Mouse (Mus musculus) forebrain, embryonic 16.5 days (tissue): ENCODE results near the gene Carmil1. TPM values are rescaled to one million over a fixed set of nuclear protein-coding genes. Genes with fewer than 3 reads are reported as not detected.
A peak's percentile ranks its signal among the peaks of the same experiment; 100 is the strongest.

Experiments used
- ATAC-seq: fragments of 200-750 bp; cut with Nextera tagmentation; 2 replicates; pipeline ENCODE4 v1.8.0; 2017; ENCODE audit warnings: mild to moderate bottlenecking, moderate library complexity
- H3K27ac ChIP-seq: fragments of 300-500 bp; sonication (generic); 2 replicates; pipeline ENCODE4 v1.5.1; 2014; ENCODE audit warnings: low read length, control low read depth
- H3K27me3 ChIP-seq: fragments of 300-500 bp; sonication (generic); replicated peaks from 2 replicates; pipeline ENCODE4 v1.6.1; 2014; ENCODE audit warnings: low read length; ENCODE audit not compliant: control insufficient read depth, insufficient read depth
- H3K36me3 ChIP-seq: fragments of 300-500 bp; sonication (generic); 2 replicates; pipeline ENCODE4 v1.6.1; 2014; ENCODE audit not compliant: control insufficient read depth, insufficient read depth
- H3K4me1 ChIP-seq: fragments of 300-500 bp; sonication (generic); replicated peaks from 2 replicates; pipeline ENCODE4 v1.6.1; 2014; ENCODE audit warnings: low read length; ENCODE audit not compliant: control insufficient read depth, insufficient read depth
- H3K4me2 ChIP-seq: fragments of 300-500 bp; sonication (generic); 2 replicates; pipeline ENCODE4 v1.6.1; 2014; ENCODE audit warnings: mild to moderate bottlenecking, low read length, control low read depth
- H3K4me3 ChIP-seq: fragments of 300-500 bp; sonication (generic); replicated peaks from 2 replicates; pipeline ENCODE4 v1.5.1; 2014; ENCODE audit warnings: mild to moderate bottlenecking, low read length, control low read depth
- H3K9ac ChIP-seq: fragments of 300-500 bp; sonication (generic); replicated peaks from 2 replicates; pipeline ENCODE4 v1.6.1; 2014; ENCODE audit warnings: low read depth, low read length, control low read depth
- H3K9me3 ChIP-seq: fragments of 300-500 bp; sonication (generic); 2 replicates; pipeline ENCODE4 v1.6.1; 2016; ENCODE audit warnings: low read length; ENCODE audit not compliant: control insufficient read depth
- WGBS: fragments of 180-500 bp; shearing (Covaris S2); extraction: QIAGEN DNeasy Blood & Tissue Kit; methylation state at CpG from one replicate; pipeline ENCODE4 v1.1.7; 2014; 5-methylcytosine and 5-hydroxymethylcytosine counted together
- polyA plus RNA-seq: library from polyadenylated mRNA; unstranded; fragments of >200 nt; fragmentation: Nextera tagmentation; extraction: Ambion mirVana; gene quantifications from 2 replicates; pipeline ENCODE4 v1.2.1, GENCODE M21; 2015

Gene Carmil1
- polyA plus RNA-seq, 1 experiment from 2014 or later = 53.8 TPM

- Histone ChIP-seq H3K9me3 (no peaks in the 10 kb centered on the region), H3K9ac (no peak overlapping the region), H3K27me3 (no peaks in the 10 kb centered on the region), H3K4me2 (no peak overlapping the region), H3K27ac (no peak overlapping the region), H3K4me1 (no peaks in the 10 kb centered on the region), H3K36me3 (no peaks in the 10 kb centered on the region), H3K4me3 (no peak overlapping the region)
- 41% methylated on average over 4 of the region's 4 CpGs for WGBS
- no peak for ATAC-seq
Measured at GRCm38 (mm10) chr13:24306248-24306647, 25.7 kb upstream of the Carmil1 start.

- Histone ChIP-seq H3K4me1 (no peaks in the 10 kb centered on the region), H3K9me3 (no peaks in the 10 kb centered on the region), H3K27me3 (no peaks in the 10 kb centered on the region), H3K4me3 (no peak overlapping the region), H3K9ac (no peak overlapping the region), H3K4me2 (no peak overlapping the region), H3K36me3 (no peaks in the 10 kb centered on the region), H3K27ac (no peak overlapping the region)
- no peak for ATAC-seq
- WGBS = 74% methylated on average over 4 of the region's 4 CpGs
Measured at GRCm38 (mm10) chr13:24305486-24305885, 24.9 kb upstream of the Carmil1 start.

GRCm38 (mm10) chr13:24297252-24297651, 16.7 kb upstream of the Carmil1 start:
- H3K36me3 ChIP-seq = no peaks in the 10 kb centered on the region
- ATAC-seq = peak; percentile 58
- H3K27me3 ChIP-seq = no peaks in the 10 kb centered on the region
- no peak overlapping the region for H3K4me2 ChIP-seq
- no peak overlapping the region for H3K4me3 ChIP-seq
- no peak overlapping the region for H3K9ac ChIP-seq
- H3K27ac ChIP-seq = no peak overlapping the region
- H3K4me1 ChIP-seq = no peaks in the 10 kb centered on the region
- no peaks in the 10 kb centered on the region for H3K9me3 ChIP-seq
- 10% methylated on average over 4 of the region's 4 CpGs for WGBS

DNA sequence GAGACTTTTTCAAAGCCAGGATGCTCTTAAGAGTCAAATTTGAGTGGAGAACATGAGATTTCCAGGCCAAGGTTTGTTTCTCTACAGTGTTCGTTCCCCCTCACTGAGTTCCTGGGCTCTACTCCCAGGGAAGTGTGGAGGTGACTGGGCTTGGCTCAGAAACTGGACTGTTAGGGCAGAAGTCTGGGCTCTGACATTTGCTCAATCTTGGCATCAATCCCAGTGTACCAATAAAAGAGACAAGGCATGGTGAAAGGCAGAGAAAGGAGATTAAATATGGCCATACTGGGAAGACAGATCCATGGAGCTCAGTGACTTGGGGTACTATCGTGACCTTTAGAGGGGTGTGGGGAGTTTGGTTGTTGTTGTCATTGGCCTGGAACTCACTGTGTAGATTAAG, 6.8 kb upstream of the Carmil1 start:
- H3K9ac ChIP-seq = no peak overlapping the region
- H3K9me3 ChIP-seq = no peaks in the 10 kb centered on the region
- no peaks in the 10 kb centered on the region for H3K36me3 ChIP-seq
- no peak overlapping the region for H3K27ac ChIP-seq
- no peaks in the 10 kb centered on the region for H3K27me3 ChIP-seq
- WGBS = 82% methylated on average over 2 of the region's 2 CpGs
- H3K4me1 ChIP-seq = no peaks in the 10 kb centered on the region
- no peak overlapping the region for H3K4me3 ChIP-seq
- no peak overlapping the region for H3K4me2 ChIP-seq
- no peak for ATAC-seq

- H3K36me3 ChIP-seq = no peaks in the 10 kb centered on the region
- peak overlapping the region; percentile 88 for H3K4me3 ChIP-seq
- ATAC-seq = no peak
- peaks cover 25% of the 10 kb centered on the region for H3K4me1 ChIP-seq
- no peaks in the 10 kb centered on the region for H3K27me3 ChIP-seq
- 2% methylated on average over 21 of the region's 21 CpGs for WGBS
- H3K4me2 ChIP-seq = peak overlapping the region; percentile 93
- peak overlapping the region; percentile 95 for H3K9ac ChIP-seq
- no peaks in the 10 kb centered on the region for H3K9me3 ChIP-seq
- no peak overlapping the region for H3K27ac ChIP-seq
Measured at GRCm38 (mm10) chr13:24279762-24280438, 695 bp downstream of the Carmil1 start.

DNA sequence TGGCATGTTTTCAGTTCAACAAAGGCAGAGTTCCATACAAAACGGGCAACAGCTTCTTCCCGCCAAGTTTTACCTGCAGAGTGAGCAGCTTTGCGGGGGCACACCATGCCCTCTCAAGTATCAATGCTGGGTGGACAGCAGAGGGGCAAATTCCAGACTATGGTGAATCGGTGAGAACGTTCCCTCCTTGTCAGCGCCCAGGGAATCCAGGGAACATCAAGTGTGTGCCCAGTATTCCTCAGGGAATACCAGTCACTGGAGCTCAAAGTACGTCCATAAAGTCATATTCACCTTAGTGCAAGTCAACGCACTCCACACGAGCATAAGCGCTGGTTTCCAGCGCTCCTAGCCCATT, 1.2 kb downstream of the Carmil1 start:
- peak overlapping the region; percentile 35; the same call in 1 of the 2 replicates for H3K9ac ChIP-seq
- WGBS = 51% methylated on average over 11 of the region's 11 CpGs
- peaks cover 25% of the 10 kb centered on the region for H3K4me1 ChIP-seq
- H3K27ac ChIP-seq = no peak overlapping the region
- peak overlapping the region; percentile 88 for H3K4me3 ChIP-seq
- H3K9me3 ChIP-seq = no peaks in the 10 kb centered on the region
- no peak for ATAC-seq
- H3K4me2 ChIP-seq = peak overlapping the region; percentile 93
- H3K36me3 ChIP-seq = no peaks in the 10 kb centered on the region
- no peaks in the 10 kb centered on the region for H3K27me3 ChIP-seq

DNA sequence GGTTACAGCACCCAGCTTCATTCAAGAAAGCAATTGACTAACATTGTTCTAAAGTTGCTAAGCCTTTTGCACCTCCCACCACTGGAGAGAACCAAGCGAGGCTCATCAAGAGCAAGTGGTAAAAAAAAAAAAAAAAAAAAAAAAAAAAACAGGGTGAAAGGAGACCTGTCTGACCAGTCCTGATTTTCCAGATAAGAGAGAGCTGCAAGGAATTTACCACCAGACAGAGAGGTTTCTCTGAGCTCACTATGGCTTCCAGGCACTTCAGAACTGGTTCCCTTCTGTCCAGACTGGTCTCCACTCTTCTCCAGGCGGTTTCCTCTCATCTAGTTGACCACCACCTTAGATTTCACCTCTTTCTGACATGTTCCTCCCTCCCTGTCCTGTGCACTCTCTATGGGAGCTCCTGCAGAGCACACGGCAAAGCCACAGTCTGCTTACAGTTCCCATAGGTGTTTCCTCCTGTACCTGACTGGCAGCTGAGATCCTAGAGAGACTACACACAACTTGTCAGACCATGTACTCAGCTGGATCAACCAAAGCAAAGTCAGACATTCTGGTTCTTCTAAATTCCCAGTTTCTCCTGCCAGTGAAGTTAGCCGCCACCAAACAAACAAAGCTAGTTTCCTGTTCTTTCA, 7.7 kb downstream of the Carmil1 start:
- WGBS = 78% methylated on average over 4 of the region's 4 CpGs
- peaks cover 6% of the 10 kb centered on the region for H3K4me1 ChIP-seq
- no peak overlapping the region for H3K27ac ChIP-seq
- no peaks in the 10 kb centered on the region for H3K36me3 ChIP-seq
- H3K9ac ChIP-seq = no peak overlapping the region
- ATAC-seq = no peak
- no peaks in the 10 kb centered on the region for H3K9me3 ChIP-seq
- no peak overlapping the region for H3K4me3 ChIP-seq
- no peak overlapping the region for H3K4me2 ChIP-seq
- H3K27me3 ChIP-seq = no peaks in the 10 kb centered on the region

- H3K4me3 ChIP-seq = no peak overlapping the region
- no peak for ATAC-seq
- no peaks in the 10 kb centered on the region for H3K27me3 ChIP-seq
- H3K36me3 ChIP-seq = no peaks in the 10 kb centered on the region
- H3K4me1 ChIP-seq = peaks cover 6% of the 10 kb centered on the region
- H3K9me3 ChIP-seq = no peaks in the 10 kb centered on the region
- H3K27ac ChIP-seq = no peak overlapping the region
- no peak overlapping the region for H3K4me2 ChIP-seq
- no peak overlapping the region for H3K9ac ChIP-seq
- 74% methylated on average over 3 of the region's 3 CpGs for WGBS
Measured at GRCm38 (mm10) chr13:24269100-24269465, 11.5 kb downstream of the Carmil1 start.

DNA sequence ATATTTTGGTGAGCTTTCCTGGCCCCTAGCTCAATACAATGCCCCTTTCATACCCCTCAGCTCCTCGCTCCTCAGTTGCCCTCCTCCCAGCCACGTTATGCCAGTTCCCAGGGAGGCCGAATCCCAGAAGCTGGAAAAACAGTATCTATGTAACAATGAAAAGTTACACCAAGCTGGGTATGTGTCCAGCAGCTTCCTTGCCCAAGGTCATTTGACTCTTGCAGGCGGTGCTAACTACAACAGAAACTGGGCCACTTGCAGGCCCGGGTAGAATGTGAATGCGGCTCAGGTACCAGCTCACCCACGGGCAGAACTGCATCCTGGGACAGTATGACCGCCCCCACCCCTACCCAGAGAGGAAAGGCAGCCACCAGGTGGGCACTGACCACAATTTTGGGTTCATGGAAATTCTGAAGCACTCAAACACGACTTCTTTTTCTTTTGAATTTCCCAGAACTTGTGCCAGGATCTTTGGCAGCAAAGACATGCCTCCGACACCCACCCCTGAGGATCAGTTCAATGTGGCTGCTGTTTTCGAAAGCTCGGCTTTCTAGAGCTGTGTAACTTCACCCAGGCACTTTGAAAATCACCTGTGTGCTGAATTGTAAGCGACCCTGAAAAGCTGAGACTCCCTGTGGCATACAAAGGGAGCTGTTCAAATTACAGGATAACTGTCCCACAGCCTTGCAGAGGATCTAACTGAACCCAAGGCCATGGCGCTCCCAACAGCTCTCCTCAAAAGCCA, 12.1 kb downstream of the Carmil1 start:
- H3K4me1 ChIP-seq = peaks cover 6% of the 10 kb centered on the region
- no peak for ATAC-seq
- H3K9me3 ChIP-seq = no peaks in the 10 kb centered on the region
- H3K36me3 ChIP-seq = no peaks in the 10 kb centered on the region
- no peak overlapping the region for H3K4me3 ChIP-seq
- no peak overlapping the region for H3K27ac ChIP-seq
- no peaks in the 10 kb centered on the region for H3K27me3 ChIP-seq
- no peak overlapping the region for H3K9ac ChIP-seq
- H3K4me2 ChIP-seq = no peak overlapping the region
- 54% methylated on average over 14 of the region's 14 CpGs for WGBS
